Mouse (Mus musculus): Measurements from ENCODE around the gene Aloxe3.
A peak's percentile ranks its signal among the peaks of the same experiment; 100 is the strongest.

Aloxe3 gene

GRCm38 (mm10) chr11:69109032-69109900 lies 16.4 kb upstream of the Aloxe3 start:
- no peak for DNase-seq (ENCODE audit: low spot score in 2 of 2)

GRCm38 (mm10) chr11:69110319-69111046 lies 15.2 kb upstream of the Aloxe3 start:
- DNase-seq (ENCODE audit: low spot score in 2 of 2) = peak; percentile 92

GRCm38 (mm10) chr11:69111051-69111810 lies 14.5 kb upstream of the Aloxe3 start:
- no peak for DNase-seq (ENCODE audit: low spot score in 2 of 2)

GRCm38 (mm10) chr11:69111865-69112264 lies 13.8 kb upstream of the Aloxe3 start:
- DNase-seq (ENCODE audit: low spot score in 2 of 2) = no peak

- no peak for DNase-seq (ENCODE audit: low spot score in 2 of 2)
Measured at GRCm38 (mm10) chr11:69114018-69114417, 11.7 kb upstream of the Aloxe3 start.

GRCm38 (mm10) chr11:69114621-69115020 lies 11.1 kb upstream of the Aloxe3 start:
- no peak for DNase-seq (ENCODE audit: low spot score in 2 of 2)

- no peak for DNase-seq (ENCODE audit: low spot score in 2 of 2)
Measured at GRCm38 (mm10) chr11:69116843-69117242, 8.9 kb upstream of the Aloxe3 start.

GRCm38 (mm10) chr11:69117737-69118695 lies 7.7 kb upstream of the Aloxe3 start:
- DNase-seq (ENCODE audit: low spot score in 2 of 2) = peak; percentile 50 to 63

- peak; percentile 88 to 97 for DNase-seq (ENCODE audit: low spot score in 2 of 2)
Measured at GRCm38 (mm10) chr11:69118765-69119164, 6.9 kb upstream of the Aloxe3 start.

- no peak for DNase-seq (ENCODE audit: low spot score in 2 of 2)
Measured at GRCm38 (mm10) chr11:69119446-69120155, 6.1 kb upstream of the Aloxe3 start.

- no peak for DNase-seq (ENCODE audit: low spot score in 2 of 2)
Measured at GRCm38 (mm10) chr11:69120221-69121000, 5.3 kb upstream of the Aloxe3 start, which contains the start of gene Hes7. Hes7 (plus strand) TSS chr11:69120404.

- no peak for DNase-seq (ENCODE audit: low spot score in 2 of 2)
Measured at GRCm38 (mm10) chr11:69121001-69121740, 4.5 kb upstream of the Aloxe3 start.

- DNase-seq (ENCODE audit: low spot score in 2 of 2) = no peak
Measured at GRCm38 (mm10) chr11:69121741-69122335, 3.9 kb upstream of the Aloxe3 start.

GRCm38 (mm10) chr11:69122336-69122951 lies 3.3 kb upstream of the Aloxe3 start, which contains the start of gene 9130213A22Rik:
9130213A22Rik (minus strand) TSS chr11:69122589.
- DNase-seq (ENCODE audit: low spot score in 2 of 2) = peak; percentile 81 to 85

GRCm38 (mm10) chr11:69123056-69123692 lies 2.5 kb upstream of the Aloxe3 start:
- DNase-seq (ENCODE audit: low spot score in 2 of 2) = peak; percentile 97

GRCm38 (mm10) chr11:69123693-69124497 lies 1.8 kb upstream of the Aloxe3 start:
- peak; percentile 96 to 98 for DNase-seq (ENCODE audit: low spot score in 2 of 2)
